Mouse (Mus musculus) kidney, postnatal 4 days (tissue): ENCODE measurements around the gene Mylk.
"Not testable (repeated sequence)": the region's sequence is repeated elsewhere in the genome, so short reads cannot be mapped to it uniquely, and the experiment has no call there.

Experiments used
- DNase-seq, 2 experiments: peaks; one replicate each; pipeline ENCODE4 v3.0.0; 2021; ENCODE audit warnings: mixed read lengths in 2 of 2

Mylk gene

GRCm38 (mm10) chr16:34770127-34770526 lies 25.1 kb downstream of the Mylk start:
- DNase-seq: no peak

DNA sequence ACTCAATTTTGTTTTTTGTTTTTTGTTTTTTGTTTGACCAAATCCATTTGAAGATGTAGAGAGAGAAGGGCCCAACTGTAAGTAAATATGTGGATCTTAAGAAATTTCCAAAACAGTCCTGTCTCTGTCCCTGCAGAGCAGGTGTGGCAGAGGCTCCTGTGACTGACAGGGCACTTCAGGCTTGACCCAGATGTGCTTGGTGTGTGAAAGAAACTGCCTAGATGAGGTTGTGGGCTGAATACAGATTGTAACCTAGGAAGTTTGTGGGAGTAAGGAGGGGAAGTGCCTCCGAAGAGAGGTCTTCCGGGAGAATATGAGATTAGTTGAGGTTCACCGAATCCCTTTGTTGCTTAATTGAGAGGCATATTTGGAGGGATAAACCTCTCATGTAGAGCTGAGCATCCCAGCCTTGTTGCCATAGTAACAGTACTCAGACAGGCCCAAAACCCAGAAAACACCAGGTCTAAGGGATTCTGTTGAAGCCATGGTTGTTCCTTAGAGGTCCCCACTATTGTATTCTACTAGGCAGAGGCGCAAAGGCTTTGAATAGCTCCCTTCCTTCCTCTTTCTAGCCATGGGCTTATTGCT lies 27.5 kb downstream of the Mylk start:
- no peak for DNase-seq

DNA sequence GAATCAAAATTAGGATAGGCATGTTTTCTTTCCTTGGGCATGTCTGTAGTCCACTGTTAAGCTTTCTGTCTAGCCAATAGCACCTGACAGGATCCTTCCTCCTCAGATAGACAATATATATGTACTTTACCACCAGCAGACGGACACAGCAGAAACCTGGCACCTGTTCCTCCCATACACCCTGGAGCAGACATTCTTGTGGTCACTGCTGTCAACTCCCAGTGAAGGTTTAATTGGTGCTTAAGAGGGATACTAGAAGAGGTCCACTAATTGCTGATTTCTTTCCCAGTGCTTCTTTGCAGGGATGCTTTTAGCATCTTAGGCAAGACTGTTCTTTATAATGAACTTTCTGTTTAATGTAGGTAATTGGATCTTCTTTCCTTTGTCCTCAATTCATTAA lies 37.4 kb downstream of the Mylk start:
- no peak for DNase-seq

- no peak for DNase-seq
Measured at GRCm38 (mm10) chr16:34783536-34783935, 38.5 kb downstream of the Mylk start.

- DNase-seq: no peak
Measured at GRCm38 (mm10) chr16:34784675-34785074, 39.7 kb downstream of the Mylk start.

- no peak for DNase-seq
Measured at GRCm38 (mm10) chr16:34792555-34792954, 47.5 kb downstream of the Mylk start.

DNA sequence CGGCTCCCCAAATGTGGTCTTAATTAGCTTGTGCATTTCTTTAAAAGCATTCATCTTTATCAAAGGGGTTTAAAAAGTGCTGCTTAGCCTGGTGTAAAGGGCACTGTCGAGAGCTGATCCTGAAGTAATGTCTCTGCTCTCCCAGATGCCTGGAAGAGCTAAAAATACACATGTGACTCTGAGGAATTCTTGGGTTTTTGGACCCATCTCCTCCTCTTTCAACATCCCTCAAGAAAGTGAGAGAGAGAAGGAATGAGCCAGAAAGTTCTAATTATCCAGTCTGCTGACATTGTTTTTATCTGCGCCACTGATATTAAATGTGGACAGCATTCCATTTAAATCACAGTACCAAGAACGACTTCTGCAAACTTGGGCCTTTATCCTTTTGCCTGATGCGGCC lies 48.0 kb downstream of the Mylk start:
- no peak for DNase-seq

DNA sequence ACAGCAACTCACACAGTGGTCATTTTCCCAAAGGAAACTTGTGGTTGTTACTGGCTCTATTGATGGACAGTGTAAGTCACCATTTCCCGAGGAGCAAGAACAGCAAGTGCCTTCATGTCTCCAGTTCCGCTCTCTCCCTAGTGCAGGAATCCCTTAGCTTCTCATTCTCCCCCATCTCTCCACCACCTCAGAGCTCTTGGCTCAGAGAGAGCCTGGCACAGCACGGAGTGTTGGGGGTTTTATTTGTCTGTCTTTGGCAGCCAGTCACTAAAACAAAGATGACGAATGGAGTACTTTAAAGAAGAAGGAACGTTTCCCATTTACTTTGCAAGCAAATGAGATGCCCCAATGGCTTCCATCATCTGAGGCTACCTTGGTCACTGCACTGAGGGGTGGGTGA lies 56.2 kb downstream of the Mylk start:
- DNase-seq: no peak

- no peak for DNase-seq
Measured at GRCm38 (mm10) chr16:34804286-34805010, 59.4 kb downstream of the Mylk start.

DNA sequence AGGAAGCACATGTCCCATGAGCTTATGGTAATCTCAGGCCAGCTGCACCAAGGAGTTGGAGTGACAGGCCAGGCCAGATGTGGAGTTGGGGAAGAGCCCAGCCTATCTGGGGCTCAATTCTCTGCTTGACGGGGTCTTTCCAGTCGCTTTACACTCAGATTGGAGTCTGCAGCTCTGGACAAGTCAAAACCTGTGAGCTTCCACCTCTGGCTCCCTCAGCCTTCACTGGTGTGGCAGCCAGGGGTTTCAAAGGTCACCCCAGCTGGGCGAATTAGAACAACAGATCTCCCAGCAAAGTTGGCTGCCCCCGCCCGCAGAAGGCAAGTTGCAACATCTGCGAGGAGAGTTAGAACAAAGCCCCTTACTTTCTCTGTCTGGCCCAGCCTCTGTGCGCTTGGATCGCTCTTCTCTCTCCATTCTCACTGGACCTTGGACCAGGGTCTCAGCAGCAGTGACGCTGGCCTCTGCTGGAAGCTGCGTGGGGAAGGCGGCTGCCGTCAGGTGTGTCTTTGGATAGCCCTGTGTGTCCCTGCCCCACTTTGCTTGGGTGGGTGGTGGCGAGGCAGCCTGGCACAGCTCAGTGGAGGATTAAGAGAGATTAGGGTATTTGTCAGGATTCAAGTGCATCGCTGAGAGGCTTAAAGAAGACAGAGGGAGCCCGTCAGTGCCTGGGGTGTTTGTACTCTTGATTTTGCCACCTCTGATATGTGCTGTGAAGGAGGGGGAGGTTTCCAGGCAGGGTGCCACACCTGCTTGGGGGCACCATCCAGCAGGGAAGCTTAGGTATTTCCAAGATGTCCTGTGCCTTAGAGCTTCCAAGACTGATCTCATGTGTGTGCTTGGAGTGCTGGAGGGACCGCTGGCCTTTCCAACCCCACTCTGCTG lies 62.1 kb downstream of the Mylk start:
- DNase-seq: peak; percentile 33 to 48

DNA sequence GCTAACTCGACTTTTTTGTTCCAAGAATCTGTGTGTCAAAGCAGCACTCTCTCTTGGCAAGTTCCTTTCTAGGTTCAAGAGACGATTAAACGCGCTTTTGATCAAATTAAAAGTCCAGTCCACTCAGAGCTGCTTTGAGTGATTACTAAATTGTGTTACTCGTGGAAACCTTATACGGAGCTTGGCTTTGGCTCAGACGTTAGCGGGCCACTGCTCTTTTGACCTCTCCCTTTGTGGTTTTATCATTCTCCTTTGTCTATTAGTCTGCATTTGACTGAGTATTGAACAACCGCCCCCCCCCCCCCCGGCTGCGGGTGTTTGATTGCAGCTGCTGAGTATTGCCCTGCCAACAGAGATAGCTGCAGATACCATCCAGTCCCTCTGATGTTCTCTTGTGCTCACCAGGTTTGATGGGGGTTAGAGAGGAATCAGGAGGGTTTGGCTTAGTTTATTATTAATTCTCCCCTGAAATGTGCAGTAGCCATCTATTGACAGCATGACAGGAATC lies 62.8 kb downstream of the Mylk start:
- peak; percentile 13 to 25 for DNase-seq

DNA sequence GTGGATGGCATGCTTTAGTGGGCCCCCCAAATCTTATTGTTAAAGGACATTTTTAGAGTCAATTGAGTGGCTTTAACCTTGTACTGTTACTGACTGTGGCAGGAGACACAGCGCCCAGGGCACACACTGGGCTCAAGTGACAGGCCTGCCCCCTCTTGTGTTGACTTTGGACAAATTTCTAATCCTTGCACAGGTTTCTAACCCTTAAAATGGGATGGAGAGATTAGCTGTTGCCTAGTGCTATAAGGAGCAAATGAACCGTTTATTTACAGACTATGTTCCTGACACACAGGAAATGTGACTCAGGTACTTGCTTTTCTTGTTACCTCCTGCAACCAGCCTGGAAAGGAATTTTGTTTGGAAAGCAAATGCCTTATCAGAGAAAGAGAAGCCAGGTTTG lies 67.2 kb downstream of the Mylk start:
- DNase-seq: no peak

- not testable (repeated sequence) for DNase-seq
Measured at GRCm38 (mm10) chr16:34813161-34813560, 68.2 kb downstream of the Mylk start.

- no peak for DNase-seq
Measured at GRCm38 (mm10) chr16:34813570-34813969, 68.6 kb downstream of the Mylk start.

DNA sequence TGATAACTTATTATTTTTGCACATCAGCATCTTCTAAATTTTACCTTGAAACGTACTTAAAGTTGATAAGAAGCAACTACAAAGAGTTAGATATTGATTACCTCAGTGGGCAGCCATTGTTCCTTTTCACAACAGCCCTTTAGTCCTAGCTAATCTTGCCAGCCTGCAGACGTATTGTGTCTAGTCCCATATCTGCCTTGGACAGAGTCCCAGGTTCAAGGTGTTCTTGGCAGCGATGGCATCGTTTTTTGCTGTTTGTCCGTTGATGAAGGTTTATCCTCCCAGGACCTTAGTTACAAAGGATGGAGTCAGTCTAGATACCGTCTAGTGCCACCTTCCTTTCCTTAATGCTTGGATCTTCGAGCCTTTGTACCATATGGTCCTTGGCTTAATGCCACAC lies 69.6 kb downstream of the Mylk start:
- no peak for DNase-seq

DNA sequence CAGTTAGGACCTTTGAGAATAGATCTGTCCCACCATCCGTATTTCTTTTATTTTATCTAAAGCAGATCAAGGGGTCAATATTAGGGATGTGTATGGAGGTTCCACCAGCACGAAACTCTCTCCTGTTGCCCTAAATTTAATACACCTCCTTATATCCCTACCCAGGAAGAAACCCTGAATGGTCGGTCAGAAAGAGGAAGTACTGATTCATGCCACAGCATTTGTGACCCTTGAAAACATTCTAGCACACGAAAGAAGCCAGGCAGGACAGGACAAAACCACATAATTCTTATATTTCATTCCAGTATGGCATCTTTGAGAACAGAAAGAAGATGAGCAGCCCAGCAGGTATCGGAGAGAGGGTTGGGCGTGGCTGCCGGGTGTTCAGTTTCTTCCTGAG lies 71.5 kb downstream of the Mylk start:
- no peak for DNase-seq

DNA sequence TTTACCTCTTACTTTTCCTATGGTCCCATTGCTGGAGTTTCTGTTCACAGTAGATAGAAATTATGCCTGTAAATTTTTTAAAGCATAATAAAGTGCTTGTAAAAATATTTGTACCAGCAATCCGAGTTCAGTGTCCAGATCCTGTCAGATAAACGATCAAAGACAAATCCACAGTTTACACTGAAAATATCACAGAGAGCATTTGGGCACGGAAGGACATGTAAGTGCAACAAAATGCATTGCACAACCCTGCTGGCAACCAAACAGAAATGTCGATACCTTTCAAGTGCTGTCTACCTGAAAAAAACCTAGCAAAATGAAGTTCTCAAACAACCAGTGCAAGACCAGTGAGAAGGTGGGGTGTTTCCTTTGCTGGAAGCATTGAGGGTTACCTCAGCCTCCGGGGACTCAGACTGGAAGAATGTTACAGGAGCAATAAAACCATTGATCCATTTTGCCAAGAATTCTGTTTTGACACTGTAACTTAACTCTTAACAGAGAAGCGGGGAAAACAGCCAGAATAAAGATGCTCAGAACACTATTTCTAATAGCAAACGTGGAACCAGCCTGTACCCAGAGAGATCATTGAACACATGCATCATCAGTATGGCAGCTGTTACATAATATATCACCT lies 80.2 kb downstream of the Mylk start:
- DNase-seq: no peak

DNA sequence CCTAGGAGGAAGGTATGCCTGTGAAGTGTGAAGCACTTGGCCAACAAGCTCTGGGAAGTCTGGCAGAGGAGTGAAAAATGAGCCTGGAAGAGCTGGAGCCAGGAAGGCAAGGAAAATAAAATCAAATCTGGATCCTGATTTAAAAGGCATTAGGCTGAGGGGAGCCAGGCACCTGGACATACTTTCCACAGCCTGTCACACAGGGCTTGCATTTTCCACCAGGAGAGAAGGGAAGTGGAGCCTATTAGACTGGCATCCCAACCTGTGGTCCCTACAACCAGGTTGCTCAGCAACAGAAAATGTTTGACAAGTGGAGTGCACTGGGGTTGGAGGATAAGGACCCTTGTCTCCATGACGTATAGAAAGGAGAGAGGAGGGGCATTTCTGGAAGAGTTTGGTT lies 89.5 kb downstream of the Mylk start:
- DNase-seq: no peak

- no peak for DNase-seq
Measured at GRCm38 (mm10) chr16:34839004-34839703, 94.1 kb downstream of the Mylk start.

- peak; percentile 28 to 35 for DNase-seq
Measured at GRCm38 (mm10) chr16:34839704-34840331, 94.8 kb downstream of the Mylk start.

DNA sequence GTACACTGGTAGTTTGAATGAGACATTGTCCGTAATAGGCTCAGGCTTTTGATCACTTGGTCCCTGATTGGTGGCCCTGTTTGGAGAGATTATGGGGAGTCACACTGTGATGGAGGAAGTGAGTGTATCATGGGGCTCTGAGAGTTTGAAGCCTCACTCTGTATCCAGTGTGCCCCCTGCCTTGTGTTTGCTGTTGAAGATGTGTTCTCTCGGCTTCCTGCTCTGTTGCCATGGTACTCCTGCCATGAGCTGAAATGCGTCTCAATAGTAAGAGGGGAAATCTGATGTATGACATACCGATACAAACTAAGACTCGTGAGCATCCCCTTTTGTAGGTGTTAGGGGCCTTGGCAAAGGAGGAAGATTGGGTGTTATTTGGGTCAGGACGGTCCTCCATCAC lies 99.8 kb downstream of the Mylk start:
- DNase-seq: no peak

GRCm38 (mm10) chr16:34847638-34848037 lies 102.6 kb downstream of the Mylk start:
- no peak for DNase-seq
